Mouse (Mus musculus) thymus, postnatal 10 days (tissue): Measurements from ENCODE around the gene Igfbp5.

Experiments used
- DNase-seq, 2 experiments: peaks; one replicate each; pipeline ENCODE4 v3.0.0; 2021; ENCODE audit warnings: low spot score in 2 of 2

The Igfbp5 gene

GRCm38 (mm10) chr1:72842666-72843459 lies 31.8 kb downstream of the Igfbp5 start:
- no peak for DNase-seq

GRCm38 (mm10) chr1:72839791-72840190 lies 34.9 kb downstream of the Igfbp5 start:
- DNase-seq: no peak

- no peak for DNase-seq
Measured at GRCm38 (mm10) chr1:72839356-72839755, 35.3 kb downstream of the Igfbp5 start.

GRCm38 (mm10) chr1:72833563-72833962 lies 41.1 kb downstream of the Igfbp5 start:
- DNase-seq: no peak

GRCm38 (mm10) chr1:72832715-72833153 lies 42.0 kb downstream of the Igfbp5 start:
- DNase-seq: no peak

- DNase-seq: no peak
Measured at GRCm38 (mm10) chr1:72830485-72830884, 44.2 kb downstream of the Igfbp5 start.

- no peak for DNase-seq
Measured at GRCm38 (mm10) chr1:72828843-72829242, 45.8 kb downstream of the Igfbp5 start.

- DNase-seq: no peak
Measured at GRCm38 (mm10) chr1:72827411-72828315, 47.0 kb downstream of the Igfbp5 start.

GRCm38 (mm10) chr1:72826931-72827330 lies 47.8 kb downstream of the Igfbp5 start:
- DNase-seq: no peak

- DNase-seq: no peak
Measured at GRCm38 (mm10) chr1:72826446-72826845, 48.2 kb downstream of the Igfbp5 start.

- DNase-seq: no peak
Measured at GRCm38 (mm10) chr1:72825921-72826320, 48.8 kb downstream of the Igfbp5 start.

- no peak for DNase-seq
Measured at GRCm38 (mm10) chr1:72825286-72825685, 49.4 kb downstream of the Igfbp5 start.

GRCm38 (mm10) chr1:72824707-72825101 lies 50.0 kb downstream of the Igfbp5 start:
- no peak for DNase-seq

- no peak for DNase-seq
Measured at GRCm38 (mm10) chr1:72823751-72824706, 50.7 kb downstream of the Igfbp5 start, which contains the start of gene Igfbp2. Igfbp2 (plus strand) TSS chr1:72824503.

GRCm38 (mm10) chr1:72822893-72823292 lies 51.8 kb downstream of the Igfbp5 start:
- DNase-seq: no peak

GRCm38 (mm10) chr1:72819995-72820394 lies 54.7 kb downstream of the Igfbp5 start:
- no peak for DNase-seq

GRCm38 (mm10) chr1:72815616-72816015 lies 59.1 kb downstream of the Igfbp5 start:
- no peak for DNase-seq

GRCm38 (mm10) chr1:72815184-72815583 lies 59.5 kb downstream of the Igfbp5 start:
- no peak for DNase-seq

GRCm38 (mm10) chr1:72813639-72814403 lies 60.9 kb downstream of the Igfbp5 start:
- DNase-seq: no peak

GRCm38 (mm10) chr1:72813089-72813638 lies 61.5 kb downstream of the Igfbp5 start:
- DNase-seq: no peak
